Mouse (Mus musculus): ENCODE data around the gene Slc25a21. TPM values are rescaled to one million over a fixed set of nuclear protein-coding genes. Genes with fewer than 3 reads are reported as not detected.

Slc25a21 gene
- polyA plus RNA-seq, 1 experiment from 2014 or later: 0.23 TPM

GRCm38 (mm10) chr12:56769421-56769820 lies 427.9 kb downstream of the Slc25a21 start:
- Histone ChIP-seq H3K9me3 (no peaks in the 10 kb centered on the region), H3K4me2 (replicated peaks) (no peak overlapping the region), H3K4me3 (replicated peaks) (no peak overlapping the region), H3K4me1 (replicated peaks) (no peaks in the 10 kb centered on the region), H3K27me3 (replicated peaks) (no peaks in the 10 kb centered on the region), H3K9ac (no peak overlapping the region), H3K27ac (no peak overlapping the region), H3K36me3 (no peaks in the 10 kb centered on the region)
- ATAC-seq: no peak
- 81% methylated on average over 5 of the region's 5 CpGs for WGBS

- Histone ChIP-seq H3K4me1 (replicated peaks) (no peaks in the 10 kb centered on the region), H3K27ac (no peak overlapping the region), H3K4me3 (replicated peaks) (no peak overlapping the region), H3K4me2 (replicated peaks) (no peak overlapping the region), H3K9ac (no peak overlapping the region), H3K27me3 (replicated peaks) (no peaks in the 10 kb centered on the region), H3K36me3 (no peaks in the 10 kb centered on the region), H3K9me3 (no peaks in the 10 kb centered on the region)
- whole genome bisulfite sequencing: 78% methylated on average over 6 of the region's 6 CpGs
- ATAC-seq: no peak
Measured at GRCm38 (mm10) chr12:56767474-56767873, 429.8 kb downstream of the Slc25a21 start.

GRCm38 (mm10) chr12:56737104-56737503 lies 460.2 kb downstream of the Slc25a21 start:
- Histone ChIP-seq H3K27me3 (replicated peaks) (no peaks in the 10 kb centered on the region), H3K27ac (no peak overlapping the region), H3K4me3 (replicated peaks) (no peak overlapping the region), H3K9ac (no peak overlapping the region), H3K4me1 (replicated peaks) (no peaks in the 10 kb centered on the region), H3K9me3 (no peaks in the 10 kb centered on the region), H3K36me3 (no peaks in the 10 kb centered on the region), H3K4me2 (replicated peaks) (no peak overlapping the region)
- no peak for ATAC-seq
- 77% methylated on average over 4 of the region's 4 CpGs for WGBS

- H3K36me3 ChIP-seq: no peaks in the 10 kb centered on the region
- WGBS: 60% methylated on average over 4 of the region's 4 CpGs
Measured at GRCm38 (mm10) chr12:56727631-56728030, 469.6 kb downstream of the Slc25a21 start.

GRCm38 (mm10) chr12:56718707-56719051 lies 478.6 kb downstream of the Slc25a21 start:
- no peak overlapping the region for H3K4me3 ChIP-seq (replicated peaks)
- ATAC-seq: no peak
- H3K27me3 ChIP-seq (replicated peaks): no peaks in the 10 kb centered on the region
- no peaks in the 10 kb centered on the region for H3K36me3 ChIP-seq
- WGBS: 36% methylated on average over 6 of the region's 6 CpGs
- no peaks in the 10 kb centered on the region for H3K4me1 ChIP-seq (replicated peaks)
- no peak overlapping the region for H3K4me2 ChIP-seq (replicated peaks)
- H3K27ac ChIP-seq: no peak overlapping the region
- no peaks in the 10 kb centered on the region for H3K9me3 ChIP-seq
- no peak overlapping the region for H3K9ac ChIP-seq

More at GRCm38 (mm10) chr12:56727631-56728030, 469.6 kb downstream of the Slc25a21 start:
- H3K4me1 ChIP-seq (replicated peaks): no peaks in the 10 kb centered on the region
- no peak overlapping the region for H3K4me3 ChIP-seq (replicated peaks)
- ATAC-seq: no peak
- no peak overlapping the region for H3K27ac ChIP-seq
- no peaks in the 10 kb centered on the region for H3K9me3 ChIP-seq
- H3K27me3 ChIP-seq (replicated peaks): no peaks in the 10 kb centered on the region
- no peak overlapping the region for H3K4me2 ChIP-seq (replicated peaks)
- H3K9ac ChIP-seq: no peak overlapping the region

- Histone ChIP-seq H3K36me3 (no peaks in the 10 kb centered on the region), H3K27me3 (replicated peaks) (no peaks in the 10 kb centered on the region), H3K4me3 (replicated peaks) (no peak overlapping the region), H3K9me3 (no peaks in the 10 kb centered on the region), H3K9ac (no peak overlapping the region), H3K4me1 (replicated peaks) (no peaks in the 10 kb centered on the region), H3K4me2 (replicated peaks) (no peak overlapping the region), H3K27ac (no peak overlapping the region)
- WGBS: 33% methylated on average over 14 of the region's 14 CpGs
- ATAC-seq: no peak
Measured at GRCm38 (mm10) chr12:56717971-56718706, 479.1 kb downstream of the Slc25a21 start.

GRCm38 (mm10) chr12:56701004-56701403 lies 496.3 kb downstream of the Slc25a21 start:
- no peak overlapping the region for H3K4me2 ChIP-seq (replicated peaks)
- H3K4me3 ChIP-seq (replicated peaks): no peak overlapping the region
- H3K27me3 ChIP-seq (replicated peaks): peaks cover 55% of the 10 kb centered on the region
- no peaks in the 10 kb centered on the region for H3K36me3 ChIP-seq
- H3K9ac ChIP-seq: no peak overlapping the region
- H3K4me1 ChIP-seq (replicated peaks): peaks cover 12% of the 10 kb centered on the region; the same call in 1 of the 2 replicates
- no peaks in the 10 kb centered on the region for H3K9me3 ChIP-seq
- WGBS: 13% methylated on average over 6 of the region's 6 CpGs
- H3K27ac ChIP-seq: no peak overlapping the region
- ATAC-seq: no peak

GRCm38 (mm10) chr12:56699915-56700900 lies 497.1 kb downstream of the Slc25a21 start:
- no peaks in the 10 kb centered on the region for H3K9me3 ChIP-seq
- no peaks in the 10 kb centered on the region for H3K36me3 ChIP-seq
- no peak overlapping the region for H3K4me2 ChIP-seq (replicated peaks)
- H3K9ac ChIP-seq: no peak overlapping the region
- H3K4me3 ChIP-seq (replicated peaks): no peak overlapping the region
- H3K27me3 ChIP-seq (replicated peaks): peaks cover 63% of the 10 kb centered on the region
- H3K27ac ChIP-seq: no peak overlapping the region
- WGBS: 9% methylated on average over 44 of the region's 44 CpGs
- no peak for ATAC-seq
- H3K4me1 ChIP-seq (replicated peaks): peaks cover 20% of the 10 kb centered on the region; the same call in 1 of the 2 replicates

- WGBS: 22% methylated on average over 3 of the region's 3 CpGs
- no peaks in the 10 kb centered on the region for H3K36me3 ChIP-seq
- H3K4me3 ChIP-seq (replicated peaks): no peak overlapping the region
- peaks cover 70% of the 10 kb centered on the region for H3K27me3 ChIP-seq (replicated peaks)
- H3K9ac ChIP-seq: no peak overlapping the region
- H3K9me3 ChIP-seq: no peaks in the 10 kb centered on the region
- no peak overlapping the region for H3K4me2 ChIP-seq (replicated peaks)
- peaks cover 20% of the 10 kb centered on the region; the same call in 1 of the 2 replicates for H3K4me1 ChIP-seq (replicated peaks)
- H3K27ac ChIP-seq: no peak overlapping the region
- no peak for ATAC-seq
Measured at GRCm38 (mm10) chr12:56699351-56699750, 497.9 kb downstream of the Slc25a21 start.

GRCm38 (mm10) chr12:56698191-56698980 lies 498.9 kb downstream of the Slc25a21 start:
- H3K9ac ChIP-seq: no peak overlapping the region
- no peak overlapping the region for H3K4me3 ChIP-seq (replicated peaks)
- H3K27ac ChIP-seq: no peak overlapping the region
- 4% methylated on average over 8 of the region's 8 CpGs for WGBS
- no peaks in the 10 kb centered on the region for H3K9me3 ChIP-seq
- peaks cover 77% of the 10 kb centered on the region for H3K27me3 ChIP-seq (replicated peaks)
- no peak for ATAC-seq
- H3K4me2 ChIP-seq (replicated peaks): no peak overlapping the region
- H3K36me3 ChIP-seq: no peaks in the 10 kb centered on the region
- H3K4me1 ChIP-seq (replicated peaks): peaks cover 20% of the 10 kb centered on the region; the same call in 1 of the 2 replicates

GRCm38 (mm10) chr12:56697785-56698184 lies 499.5 kb downstream of the Slc25a21 start:
- H3K36me3 ChIP-seq: no peaks in the 10 kb centered on the region
- H3K27me3 ChIP-seq (replicated peaks): peaks cover 83% of the 10 kb centered on the region
- 3% methylated on average over 12 of the region's 12 CpGs for WGBS
- H3K4me2 ChIP-seq (replicated peaks): no peak overlapping the region
- no peak overlapping the region for H3K4me3 ChIP-seq (replicated peaks)
- H3K9me3 ChIP-seq: no peaks in the 10 kb centered on the region
- H3K9ac ChIP-seq: no peak overlapping the region
- H3K27ac ChIP-seq: no peak overlapping the region
- no peak for ATAC-seq
- peaks cover 20% of the 10 kb centered on the region; the same call in 1 of the 2 replicates for H3K4me1 ChIP-seq (replicated peaks)
